Mouse (Mus musculus): ENCODE measurements at regions not wholly inside any gene's neighbourhood (a gene's known extent, or its start where the extent isn't known, plus 50 kb on each side); places are given as distances from the start of the nearest gene placed in this dataset.

DNA sequence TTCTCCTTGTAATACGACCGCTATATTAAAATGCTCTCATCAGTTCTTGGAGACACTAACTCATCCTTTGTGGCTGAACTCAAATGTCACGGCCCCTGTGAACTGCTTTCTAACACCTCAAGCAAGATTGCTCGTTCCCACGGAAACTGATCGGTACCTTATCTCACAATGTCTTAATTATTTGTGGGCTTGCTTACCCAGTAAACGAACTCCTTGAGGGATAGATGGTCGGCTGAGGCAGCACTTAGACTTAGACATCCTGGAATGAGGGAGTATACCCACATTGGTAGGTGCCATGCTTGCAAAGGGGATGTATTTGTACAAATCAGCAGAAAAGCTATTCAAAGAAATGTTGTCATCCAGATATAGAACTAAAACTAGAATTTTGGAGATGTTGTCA is 92.9 kb upstream of the Rap1b start:
- TF ChIP-seq GATA1 (IDR thresholded peaks at IDR 0.05; ENCODE audit: borderline replicate concordance, low read length), result no peak
- TF ChIP-seq FLI1 (IDR thresholded peaks at IDR 0.05; ENCODE audit: low read length), result no peak
